Mouse (Mus musculus): Measurements from ENCODE around the gene Gm17018.

The Gm17018 gene

GRCm38 (mm10) chr19:45622144-45622543, 61.7 kb downstream of the Gm17018 start:
- in situ Hi-C loops (cut with MboI, MseI): loop anchor here (5.0 kb wide), 1 partner anchor 105 kb away; no protein-coding TSS in a partner anchor

- in situ Hi-C loops (cut with MboI, MseI): loop anchor here (5.0 kb wide), 1 partner anchor 106 kb away; no protein-coding TSS in a partner anchor
These were observed 63.3 kb downstream of the Gm17018 start for GRCm38 (mm10) chr19:45623710-45624109.

GRCm38 (mm10) chr19:45627036-45627435, 66.6 kb downstream of the Gm17018 start:
- in situ Hi-C loops (cut with MboI, MseI): no loop called here

GRCm38 (mm10) chr19:45628649-45629048, 68.2 kb downstream of the Gm17018 start:
- in situ Hi-C loops (cut with MboI, MseI): no loop called here

GRCm38 (mm10) chr19:45629219-45629618, 68.8 kb downstream of the Gm17018 start:
- in situ Hi-C loops (cut with MboI, MseI): no loop called here
